Mouse (Mus musculus) right cerebral cortex, postnatal 36 days (tissue): ENCODE results near the gene Cul9.
A peak's percentile ranks its signal among the peaks of the same experiment; 100 is the strongest.

ENCODE experiments used
- DNase-seq, 2 experiments: peaks; one replicate each; pipeline ENCODE4 v3.0.0; 2022; ENCODE audit warnings: low spot score in 2 of 2, mixed read lengths in 1 of 2

The Cul9 gene

DNA sequence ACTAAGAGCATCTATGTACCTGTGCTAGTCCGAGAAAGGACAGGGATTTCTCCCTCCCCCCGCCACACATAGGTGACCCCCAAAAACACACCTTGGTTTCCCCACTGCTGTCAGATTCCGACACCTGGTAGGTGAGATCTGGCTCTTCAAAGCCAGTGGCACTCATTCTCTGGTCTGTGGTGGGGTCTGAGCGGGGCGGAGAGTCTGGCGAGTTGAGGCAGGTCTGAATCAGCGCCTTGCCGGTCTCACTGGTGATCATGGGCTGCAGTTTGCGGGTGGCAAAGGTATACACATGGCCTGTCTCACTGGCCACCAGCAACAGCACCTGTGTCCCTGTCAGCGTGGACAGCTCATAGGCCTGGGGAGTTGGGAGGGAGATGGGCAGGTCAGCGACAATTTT, 7.3 kb upstream of the Cul9 start:
- DNase-seq, result no peak

DNA sequence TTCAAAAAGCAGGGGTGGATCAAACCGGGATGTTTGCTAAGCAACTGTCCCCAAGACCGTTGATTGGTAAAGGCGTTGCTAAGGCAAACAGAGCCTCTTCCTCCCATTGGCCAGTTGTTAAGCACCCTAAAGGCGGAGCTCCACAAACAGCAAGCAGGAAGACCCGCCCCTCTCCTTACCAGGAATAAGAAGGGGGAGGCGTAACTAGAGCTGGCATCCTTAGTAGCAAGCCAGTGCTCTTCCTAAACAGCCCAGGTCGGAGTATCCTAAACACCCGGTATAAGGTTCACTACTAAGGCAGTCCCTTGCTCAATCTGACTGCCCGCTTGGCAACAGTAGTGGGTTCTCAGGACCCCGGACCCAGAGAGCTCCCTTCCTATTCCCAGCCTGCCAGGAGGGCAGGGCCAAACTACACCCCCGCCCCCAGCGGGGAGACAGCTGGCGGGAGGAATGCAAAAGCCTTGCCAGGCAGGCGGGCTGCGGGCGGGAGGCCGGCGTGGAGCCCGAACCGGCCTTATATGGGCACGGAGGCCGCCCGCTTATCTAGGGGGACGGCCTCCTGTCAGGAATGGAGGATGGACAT, 6.7 kb upstream of the Cul9 start:
- DNase-seq, result peak; percentile 82 to 93

DNA sequence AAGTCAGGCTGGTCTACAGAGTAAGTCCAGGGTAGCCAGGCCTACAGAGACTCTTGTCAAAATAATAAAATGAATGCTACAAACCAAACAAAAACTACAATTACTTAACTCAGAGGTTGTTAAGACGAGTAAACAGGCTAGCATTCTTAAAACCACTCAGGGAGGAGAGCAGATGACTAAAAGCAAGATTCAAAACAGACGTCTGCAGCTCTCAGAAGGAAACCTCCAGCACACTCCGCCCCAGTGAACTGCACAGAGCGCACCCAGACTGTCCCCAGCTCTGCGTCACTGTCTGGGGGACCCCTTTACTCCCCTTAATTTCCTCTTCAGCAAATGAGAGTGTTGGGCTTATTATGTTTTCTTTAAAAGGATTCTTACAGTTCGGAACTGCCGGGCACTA, 6.0 kb upstream of the Cul9 start:
- no peak for DNase-seq

DNA sequence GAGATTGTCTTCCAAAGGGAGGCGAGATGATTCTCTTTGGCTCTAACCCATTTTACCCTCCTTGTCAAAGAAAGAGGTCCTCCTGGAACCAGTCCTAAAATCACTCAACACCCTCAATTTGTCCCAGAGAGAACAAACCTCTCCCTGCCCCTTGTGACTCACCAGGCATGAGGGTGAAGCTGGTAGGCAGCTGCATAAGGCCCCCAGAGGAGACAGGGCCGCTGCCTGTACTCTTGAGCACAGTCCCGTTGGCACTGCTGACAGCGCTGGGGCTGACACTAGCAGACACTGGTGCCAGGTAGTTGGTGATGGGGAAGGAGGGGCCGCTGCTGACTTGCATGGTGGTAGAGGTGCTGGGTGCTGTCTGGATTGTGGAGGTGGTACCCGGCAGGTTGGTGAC, 5.2 kb upstream of the Cul9 start:
- DNase-seq, result no peak

DNA sequence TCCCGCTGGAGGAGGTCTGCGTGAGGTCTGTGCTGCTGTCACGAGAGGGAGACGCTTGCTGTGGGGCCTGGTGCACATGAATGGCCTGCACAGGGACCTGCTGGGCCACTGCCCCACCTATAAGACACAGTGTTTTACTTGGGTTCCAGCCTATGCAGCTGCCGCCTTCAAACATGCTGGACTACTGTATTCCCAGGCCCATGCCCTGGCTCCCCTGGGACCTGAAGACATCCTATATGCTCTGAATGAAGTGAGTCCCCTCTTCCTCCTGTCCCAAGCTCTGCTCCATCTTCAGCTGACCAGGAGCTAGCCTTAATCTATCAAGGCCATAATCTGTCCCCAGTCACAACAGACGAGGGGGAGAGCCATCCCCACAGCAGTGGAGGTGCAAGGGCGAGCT, 4.7 kb upstream of the Cul9 start:
- DNase-seq, result no peak

DNA sequence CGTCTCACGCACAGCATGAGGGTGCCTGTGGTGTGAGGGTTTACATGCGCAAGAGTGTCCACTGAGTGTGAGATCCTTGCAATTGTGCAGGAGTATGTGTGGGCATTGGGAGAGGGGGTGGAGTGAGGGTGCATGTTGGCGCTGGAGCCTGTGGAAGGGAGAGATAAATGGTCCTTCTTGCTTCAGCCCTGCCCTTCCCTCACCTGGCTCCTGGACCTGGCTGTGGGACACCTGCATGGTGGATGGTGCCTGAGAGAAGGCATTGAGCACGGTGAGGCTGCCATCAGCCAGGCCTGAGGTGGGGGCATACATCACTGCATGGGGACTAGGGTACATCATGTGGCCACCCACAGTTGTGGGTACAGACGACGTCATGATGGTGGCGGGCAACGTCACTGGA, 3.5 kb upstream of the Cul9 start:
- no peak for DNase-seq

DNA sequence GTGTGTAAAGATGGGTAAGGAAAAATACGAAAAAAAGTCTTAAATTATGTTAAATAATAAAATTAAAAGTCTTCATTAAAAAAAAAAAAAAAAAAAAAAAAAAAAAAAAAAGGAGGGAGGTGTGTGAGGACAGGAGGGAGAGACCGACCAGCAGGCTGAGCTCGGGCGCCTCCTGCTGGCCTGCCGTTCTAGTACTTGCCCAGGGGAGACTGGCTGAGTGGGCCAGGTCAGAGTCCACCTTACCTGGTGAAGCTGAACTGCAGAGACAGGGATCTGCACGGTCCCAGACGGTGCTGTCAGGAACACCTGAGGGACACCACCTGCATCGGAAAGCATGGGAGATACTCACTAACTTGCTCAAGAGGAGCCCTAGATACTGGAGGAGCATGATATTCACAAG, 3.0 kb upstream of the Cul9 start:
- DNase-seq, result no peak

DNA sequence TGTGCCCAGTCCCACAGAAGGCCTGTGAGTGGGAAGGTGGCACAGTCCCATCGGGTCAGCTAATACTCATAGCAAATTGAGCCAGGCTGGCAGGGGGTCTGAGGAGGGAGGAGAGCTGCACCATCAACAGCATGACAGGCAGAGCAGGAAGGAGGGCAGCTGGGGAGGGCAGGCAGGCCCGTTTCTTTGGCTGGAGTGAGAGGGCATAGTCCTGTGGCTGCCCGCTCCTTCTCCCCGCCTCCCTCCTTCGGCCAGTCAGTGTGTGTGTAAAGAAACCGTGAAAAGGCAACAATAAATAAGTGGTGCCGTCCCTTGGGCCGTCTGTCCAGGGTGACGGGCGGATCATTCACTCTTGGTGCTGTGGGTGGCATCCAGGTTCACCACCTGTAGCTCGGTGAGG, 2.6 kb upstream of the Cul9 start:
- no peak for DNase-seq

DNA sequence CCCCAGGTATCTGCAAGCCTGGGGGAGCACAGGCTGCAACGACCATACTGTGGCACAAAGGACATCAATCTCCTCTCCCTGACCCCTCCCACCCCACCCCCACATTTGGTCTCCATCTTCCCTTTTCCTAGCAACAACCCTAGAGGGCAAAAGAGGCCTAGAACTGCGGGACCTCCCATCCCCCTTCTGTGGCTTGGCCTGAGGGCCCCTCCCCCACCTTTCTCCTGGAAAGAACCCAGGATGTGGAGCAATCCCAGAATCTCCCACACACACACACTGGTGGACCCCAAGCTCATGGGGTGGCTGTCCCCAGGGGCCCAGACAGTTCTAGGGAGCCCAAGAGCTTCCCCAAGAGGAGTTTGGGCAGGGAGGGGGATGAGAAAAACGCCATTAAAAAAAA, 1.7 kb upstream of the Cul9 start:
- DNase-seq, result no peak

DNA sequence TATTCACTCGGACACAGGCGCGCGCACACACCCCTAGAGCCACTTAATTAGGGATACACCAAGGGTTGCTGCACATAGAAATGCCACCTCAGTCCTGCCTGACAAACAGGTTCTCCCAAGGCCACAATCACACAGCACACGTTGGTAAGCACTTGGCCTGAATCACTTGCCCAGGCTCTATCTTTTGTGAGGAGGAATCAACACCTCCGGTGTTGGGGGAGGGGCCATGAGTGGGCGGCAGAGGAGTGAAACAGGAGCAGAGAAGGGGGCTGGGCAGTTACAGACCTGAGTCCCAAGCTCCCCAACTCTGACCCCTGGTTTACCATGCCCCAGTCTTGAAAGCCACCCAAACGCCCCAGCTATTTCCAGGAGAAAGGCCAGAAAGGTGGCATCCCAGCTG, 807 bp upstream of the Cul9 start:
- DNase-seq, result no peak

DNA sequence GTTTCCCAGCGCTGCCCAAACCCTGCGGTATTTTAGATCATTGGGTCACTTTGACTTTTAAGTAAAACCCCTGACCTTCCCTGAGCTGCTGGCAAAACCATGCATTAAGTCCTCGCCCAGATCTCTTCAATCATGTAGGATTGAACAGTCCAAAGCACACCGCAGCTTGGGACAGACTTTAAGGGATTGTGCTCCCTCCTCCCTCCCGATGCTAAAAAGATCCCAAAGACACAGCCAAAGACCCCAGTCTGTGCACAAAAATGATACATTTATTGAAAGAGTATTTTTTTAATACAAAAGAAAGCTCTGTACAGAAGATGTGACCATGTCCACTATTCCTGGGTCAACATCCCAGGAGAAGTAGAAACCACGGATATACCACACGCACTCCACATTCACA, 403 bp upstream of the Cul9 start:
- DNase-seq, result no peak

DNA sequence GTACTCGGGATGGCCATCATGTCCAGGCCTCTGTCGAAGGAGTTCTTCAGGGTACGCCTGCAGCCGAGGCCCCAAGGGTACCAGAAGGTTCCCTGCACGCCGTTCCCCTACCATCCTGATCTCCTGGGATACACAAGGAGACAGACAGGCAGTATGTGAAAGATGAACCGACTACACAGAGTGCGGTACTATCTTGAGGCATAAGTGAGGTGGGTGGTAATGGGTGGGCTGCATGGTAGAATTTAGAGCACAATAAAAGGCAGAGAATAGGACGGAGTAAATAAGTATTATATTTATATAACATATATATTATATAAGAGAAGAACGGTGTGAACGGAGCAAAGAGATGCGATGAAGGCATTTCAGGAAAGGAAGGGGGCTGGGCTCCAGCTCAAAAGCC, 2.5 kb downstream of the Cul9 start:
- DNase-seq, result no peak

DNA sequence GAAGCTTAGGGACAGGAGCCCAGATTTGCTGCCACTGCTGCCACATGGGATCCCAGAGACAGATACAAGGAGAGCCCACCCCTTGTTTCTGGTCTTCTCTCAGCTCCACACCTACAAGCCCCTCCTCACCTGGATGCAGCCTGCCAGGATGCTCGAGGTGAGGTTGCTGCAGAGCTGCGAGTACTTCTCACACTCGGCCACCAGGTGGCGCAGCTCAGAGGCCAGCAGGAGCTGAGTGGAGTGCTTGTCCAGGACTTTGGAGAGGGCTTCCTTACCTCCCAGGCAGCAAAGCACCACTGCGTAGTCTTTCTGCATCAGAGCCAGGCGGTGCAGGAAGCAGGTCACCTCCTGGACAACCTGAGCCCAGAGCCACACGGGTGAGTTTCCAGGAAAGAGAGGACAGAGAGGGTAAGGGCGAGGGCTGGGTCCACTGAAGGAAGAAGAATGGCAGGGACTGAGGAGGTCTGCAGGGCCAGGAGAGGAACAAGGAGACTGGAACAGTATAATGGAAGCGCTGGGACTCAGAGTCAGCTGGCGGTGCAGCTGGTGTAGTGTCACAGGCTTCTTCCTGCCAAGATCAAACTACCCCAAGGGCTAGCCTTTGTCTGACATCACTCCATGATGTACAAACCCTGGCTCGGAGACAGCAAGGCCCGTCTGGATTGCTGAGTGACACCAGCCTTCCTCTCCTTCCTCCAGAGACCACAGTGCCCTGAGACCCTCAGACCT, 20.4 kb downstream of the Cul9 start:
- no peak for DNase-seq

DNA sequence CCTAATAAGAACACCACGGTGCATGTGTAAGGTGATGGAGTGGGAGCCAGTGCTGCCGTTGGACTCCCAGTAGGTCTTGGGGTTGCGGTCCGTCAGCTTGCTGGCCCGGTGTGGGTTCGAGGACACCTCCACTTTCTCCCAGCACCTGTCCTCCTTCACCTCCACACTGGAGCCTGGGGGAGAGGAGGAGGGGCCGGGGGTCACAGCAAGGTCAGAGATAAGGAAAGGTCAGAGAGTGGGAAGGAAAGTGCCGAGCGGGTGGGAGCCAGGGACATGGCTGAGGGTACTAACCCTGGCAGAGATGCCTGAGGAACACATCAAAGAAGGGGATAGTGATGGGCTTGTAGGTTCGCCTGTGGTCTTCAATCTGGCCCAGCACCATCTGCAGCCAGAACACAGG, 21.1 kb downstream of the Cul9 start:
- DNase-seq, result no peak

DNA sequence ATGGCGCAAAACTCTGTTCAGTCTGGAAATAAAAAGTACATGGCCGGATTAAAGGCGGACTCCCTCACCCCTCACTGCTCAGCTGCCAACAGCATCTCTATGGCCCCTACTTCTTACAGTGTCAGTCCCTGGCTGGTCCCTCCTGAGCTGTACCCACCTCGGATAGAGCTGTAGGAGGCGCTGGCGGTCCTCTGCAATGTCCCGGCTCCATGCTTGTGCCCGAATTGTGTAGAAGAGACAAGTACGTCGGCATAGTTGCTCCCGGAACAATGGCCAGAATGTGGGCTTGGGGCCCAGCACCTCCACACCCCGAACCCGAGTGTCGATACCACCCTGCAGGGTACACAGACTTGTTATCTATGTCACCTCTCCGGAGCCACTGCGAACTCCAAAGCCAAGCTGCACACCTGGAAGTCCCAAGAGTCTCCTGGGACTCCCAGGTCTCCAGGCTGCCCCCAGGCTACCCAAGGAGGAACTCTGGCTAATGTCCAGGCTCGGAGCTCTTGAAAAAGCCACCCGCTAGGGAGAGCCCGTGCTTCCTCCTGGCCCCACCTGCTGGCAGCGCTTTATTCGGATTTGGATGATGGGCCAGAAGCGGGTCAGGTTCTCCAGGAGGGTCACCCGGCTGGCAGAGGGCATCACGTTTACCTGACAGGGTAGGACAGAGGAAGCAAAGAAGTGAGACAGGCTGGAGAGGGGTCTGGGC, 24.1 kb downstream of the Cul9 start:
- no peak for DNase-seq

DNA sequence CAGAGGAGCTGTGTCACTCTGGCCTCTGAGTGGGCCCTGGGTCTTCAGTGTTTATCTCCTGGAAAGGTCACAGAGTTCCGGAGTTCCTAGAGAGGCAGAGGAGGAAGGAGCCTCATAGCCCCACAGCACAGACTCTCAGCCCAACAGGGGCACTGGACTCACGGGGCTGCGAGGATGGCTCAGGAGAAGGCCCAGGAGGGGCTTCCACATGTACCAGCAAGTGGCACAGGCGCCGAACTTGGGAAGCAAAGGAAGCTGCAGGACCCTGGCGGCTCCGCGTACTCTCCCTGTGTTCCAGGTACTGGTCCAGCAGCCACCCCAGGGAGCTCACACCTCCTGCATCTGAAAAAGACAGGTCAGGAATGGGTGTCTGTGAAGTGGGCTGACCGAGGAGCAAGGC, 25.0 kb downstream of the Cul9 start:
- no peak for DNase-seq

DNA sequence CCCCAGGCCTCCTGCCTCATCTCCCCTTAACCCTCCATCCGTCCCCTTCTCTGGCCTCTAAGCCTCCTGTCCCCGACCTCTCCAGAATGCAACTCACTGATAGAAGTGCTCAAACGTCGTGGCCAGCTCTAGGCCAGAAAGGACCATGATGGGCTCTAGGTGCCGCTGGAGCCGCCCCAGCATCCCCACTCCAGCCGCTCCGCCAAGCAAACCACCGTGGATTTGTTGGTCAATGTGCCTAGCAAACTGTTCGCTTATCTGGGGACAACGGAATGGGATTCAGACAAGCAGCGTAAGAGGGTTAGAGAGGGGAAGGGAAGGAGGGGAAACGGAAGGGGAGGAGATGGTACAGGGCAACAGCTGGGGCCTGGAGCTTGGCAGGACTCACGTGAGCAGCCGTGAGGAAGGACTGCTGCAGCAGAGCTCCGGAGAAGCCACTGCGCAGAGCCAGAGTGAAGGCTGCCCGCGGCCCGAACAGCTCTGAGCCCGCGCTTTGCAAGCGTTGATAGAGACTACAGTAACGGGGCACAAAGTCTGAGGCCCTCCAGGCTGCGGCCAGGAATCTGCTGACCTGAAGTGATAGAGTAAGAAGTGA, 25.7 kb downstream of the Cul9 start:
- no peak for DNase-seq

DNA sequence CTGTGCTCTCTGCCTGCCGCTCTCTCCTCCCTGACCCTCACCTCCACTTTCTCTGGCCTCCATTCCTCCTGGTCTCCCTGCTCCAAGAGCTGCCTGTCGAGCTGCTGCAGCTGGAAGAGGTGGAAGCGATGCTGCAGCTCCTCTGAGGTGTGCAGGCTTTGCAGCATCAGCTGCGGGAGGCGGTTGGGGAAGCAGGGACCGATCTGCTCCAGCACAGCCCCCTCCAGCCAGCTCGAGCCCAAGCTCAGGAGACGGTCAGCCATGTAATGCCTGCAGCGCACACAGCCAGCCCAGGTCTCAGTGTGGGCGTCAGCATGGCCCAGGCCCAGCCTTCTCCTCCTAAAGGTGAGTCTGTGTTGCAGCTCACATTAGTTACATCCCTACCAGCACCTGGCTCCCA, 26.2 kb downstream of the Cul9 start:
- DNase-seq, result no peak

DNA sequence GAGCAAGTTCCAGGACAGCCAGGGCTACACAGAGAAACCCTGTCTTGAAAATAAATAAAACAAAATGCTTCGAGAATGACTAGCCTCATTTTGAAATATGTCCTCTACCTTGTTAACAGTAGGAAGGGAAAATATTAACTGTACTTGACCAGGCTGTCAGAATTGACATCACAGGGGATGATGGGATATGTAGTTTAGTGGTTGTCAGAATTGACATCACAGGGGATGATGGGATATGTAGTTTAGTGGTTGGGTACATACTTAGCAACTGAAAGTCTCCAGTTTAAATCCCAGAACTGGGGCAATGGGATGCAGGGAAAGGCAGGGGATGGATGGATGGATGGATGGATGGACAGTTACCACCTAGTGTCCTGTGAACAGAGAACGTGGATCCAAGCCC, 32.9 kb downstream of the Cul9 start:
- DNase-seq, result no peak

DNA sequence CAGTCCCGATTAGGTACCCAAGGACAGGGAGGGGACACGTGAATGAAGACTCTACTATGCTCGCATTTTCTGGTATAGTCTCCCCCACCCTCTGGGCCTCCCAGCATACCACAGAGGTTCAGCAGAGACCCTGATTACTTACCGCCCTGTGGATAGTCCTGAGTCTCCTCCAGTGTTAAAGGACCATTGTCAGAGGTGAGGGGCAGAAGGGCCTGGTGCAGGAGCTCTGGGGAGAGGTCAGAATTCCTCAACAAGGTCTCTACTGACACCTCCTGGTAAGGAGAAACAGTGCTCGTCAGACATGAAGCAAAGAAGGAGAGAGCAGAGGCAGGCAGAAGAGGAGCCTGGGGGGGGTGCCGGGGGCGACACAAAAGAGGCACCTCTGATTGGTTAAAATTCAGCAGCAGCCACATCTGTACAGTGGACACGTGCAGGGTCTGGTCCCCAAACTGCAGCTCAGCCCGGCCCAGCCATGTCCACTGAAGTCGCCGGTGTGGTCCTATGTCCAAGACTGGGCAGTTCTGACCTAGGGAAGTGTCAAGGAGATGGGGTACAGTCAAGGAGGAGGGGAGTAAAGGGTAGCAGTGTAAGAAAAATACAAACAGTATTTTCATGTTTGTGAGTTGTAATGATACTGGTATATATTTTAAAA, 35.0 kb downstream of the Cul9 start:
- DNase-seq, result no peak

DNA sequence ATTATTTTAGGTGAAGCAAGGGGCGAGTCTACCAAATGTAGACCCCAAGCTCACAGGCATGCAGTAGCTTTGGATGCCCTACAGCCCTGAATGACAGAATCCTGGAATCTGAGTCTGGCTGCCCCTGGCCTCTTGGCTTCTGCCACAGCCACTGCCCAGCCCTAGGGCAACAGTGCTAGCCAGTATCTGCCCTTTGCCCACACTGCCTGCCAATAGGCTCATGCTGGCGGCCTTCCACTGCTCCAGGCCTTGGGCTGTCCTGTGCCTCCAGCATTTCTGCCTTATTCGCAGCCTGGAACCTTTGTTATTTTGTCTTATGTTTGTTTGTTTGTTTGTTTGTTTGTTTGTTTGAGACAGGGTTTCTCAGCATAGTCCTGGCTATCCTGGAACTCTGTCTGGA, 40.6 kb downstream of the Cul9 start:
- no peak for DNase-seq

DNA sequence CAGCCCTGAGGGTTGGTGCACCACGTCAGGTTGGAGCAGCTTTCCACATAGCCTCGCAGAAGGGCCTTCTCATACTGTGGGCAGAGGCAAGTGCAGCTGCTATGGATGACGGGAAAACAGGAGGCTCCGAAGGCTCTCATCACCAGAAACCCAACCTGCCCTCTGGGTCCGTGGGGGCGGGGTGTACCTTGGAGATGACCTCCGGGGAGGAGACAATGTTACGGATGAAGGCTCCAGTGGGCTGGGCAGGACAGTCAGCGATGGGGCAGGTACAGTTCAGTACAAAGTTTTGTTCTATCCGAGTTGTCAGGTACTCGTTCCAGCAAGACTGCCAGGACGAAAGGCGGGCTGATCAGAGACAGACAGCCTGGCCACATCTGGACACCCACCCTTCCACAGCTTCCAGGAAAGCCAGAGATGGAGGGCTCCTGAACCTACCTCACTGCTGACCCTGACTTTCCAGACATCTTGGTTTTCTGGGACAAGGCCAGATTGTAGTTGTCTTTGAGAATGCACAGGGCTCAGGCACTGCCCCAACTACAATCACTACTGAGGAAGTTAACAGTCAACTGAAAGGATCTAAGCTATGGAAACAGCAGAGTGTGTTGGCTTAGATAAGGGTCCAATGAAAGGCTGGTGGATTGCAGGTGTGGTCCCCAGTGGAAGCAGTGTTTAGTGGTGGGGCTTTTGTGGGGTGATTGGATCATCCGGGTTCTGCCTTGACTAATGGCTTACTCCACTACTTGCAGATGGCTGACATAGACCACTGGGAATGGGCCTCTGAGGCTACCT, 42.1 kb downstream of the Cul9 start:
- DNase-seq, result no peak
